Mouse (Mus musculus) spleen, adult 2 months (tissue): ENCODE data around the gene Pcgf1.

ENCODE experiments used
- CTCF ChIP-seq: fragments of 200-500 bp; IDR thresholded peaks from 2 replicates; pipeline ENCODE4 v1.5.1; 2011; ENCODE audit warnings: mild to moderate bottlenecking, inconsistent platforms; ENCODE audit not compliant: insufficient read depth, insufficient read length, insufficient replicate concordance; ENCODE audit errors: extremely low read depth
- POLR2A ChIP-seq: fragments of 200-500 bp; IDR thresholded peaks from 2 replicates; pipeline ENCODE4 v1.6.1; 2011; ENCODE audit warnings: low read depth, low read length, inconsistent platforms

- TF ChIP-seq CTCF (no peak), POLR2A (no peak)
These were observed 44.4 kb downstream of the Pcgf1 start for GRCm38 (mm10) chr6:83121863-83122710.
